Mouse (Mus musculus) thymus, postnatal 36 days (tissue): Measurements from ENCODE around the gene Espn.

Experiments
- DNase-seq, 2 experiments: peaks; one replicate each; pipeline ENCODE4 v3.0.0; 2022; ENCODE audit warnings: mixed read lengths in 2 of 2

The Espn gene

DNA sequence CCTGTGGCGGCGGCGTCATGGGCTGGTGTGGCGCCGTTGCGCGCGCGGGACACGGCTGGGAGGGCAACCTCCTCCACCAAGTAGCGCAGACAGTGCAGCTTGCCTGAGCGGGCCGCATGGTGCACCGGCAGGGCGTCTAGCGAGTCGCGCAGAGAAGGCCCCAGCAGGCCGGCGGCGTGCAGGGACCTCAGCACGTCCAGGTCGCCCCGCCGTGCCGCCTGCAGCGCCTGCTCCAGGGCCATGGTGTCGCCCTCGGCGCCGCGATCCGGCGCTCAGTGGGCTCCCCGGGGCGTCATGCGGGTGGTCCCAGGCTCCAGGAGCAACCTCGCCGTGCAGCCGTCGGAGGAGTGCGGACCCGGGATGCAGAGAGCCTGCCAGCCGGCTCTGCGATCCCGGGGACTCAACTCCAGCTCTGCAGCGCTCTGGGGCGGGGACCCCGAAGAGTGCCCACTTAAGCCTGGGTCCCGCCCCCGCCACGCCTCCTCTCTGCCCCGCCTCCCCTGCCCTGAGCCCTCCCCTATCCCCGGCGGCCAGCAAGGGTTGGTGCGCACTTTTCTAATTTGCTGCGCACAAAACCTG lies at the start of gene Espn:
TSS of gene Espn (minus strand) at position 406 of the 579 bp plus-strand sequence.
- peak; percentile 63 for DNase-seq

DNA sequence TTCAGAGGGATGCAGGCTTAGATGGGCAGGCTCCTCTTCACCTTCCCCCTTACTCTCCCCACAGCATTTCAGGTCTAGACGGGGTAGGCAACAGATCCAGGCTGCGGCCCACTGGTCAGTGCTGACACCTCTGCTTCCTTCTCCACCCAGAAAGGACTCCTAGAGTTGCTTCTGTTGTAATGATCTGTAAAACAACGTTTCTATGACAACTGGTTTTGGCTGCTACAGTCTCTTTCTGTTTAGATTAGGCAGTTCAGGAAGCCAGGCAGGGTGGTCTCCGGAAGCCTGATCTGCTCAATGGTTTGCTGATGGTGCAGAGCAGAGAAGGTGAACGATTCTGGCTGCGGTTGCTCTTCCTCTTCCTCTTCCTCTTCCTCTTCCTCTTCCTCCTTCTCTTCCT lies 49.3 kb upstream of the Espn start:
- peak in 1 of 2 experiments; percentile 33 for DNase-seq

DNA sequence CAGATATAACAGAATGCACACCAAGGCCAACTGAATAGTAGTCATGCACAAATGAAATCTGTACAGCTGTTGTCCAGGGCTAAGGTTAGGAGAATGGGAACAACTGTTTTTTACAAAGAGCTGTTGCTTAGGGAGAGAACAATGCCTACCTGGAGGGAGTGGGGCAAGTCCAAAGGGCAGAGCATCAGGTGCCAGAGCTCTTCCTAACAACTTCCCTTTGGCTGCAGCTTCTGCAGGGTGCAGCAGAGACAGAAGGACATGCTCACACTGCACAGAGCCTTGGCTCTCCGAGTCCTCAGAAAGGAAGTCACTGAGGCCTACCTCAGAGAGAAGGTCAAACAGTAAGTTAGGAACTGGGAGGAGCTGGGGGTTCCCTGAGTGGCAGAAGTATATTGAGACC lies 47.4 kb upstream of the Espn start:
- no peak for DNase-seq

GRCm38 (mm10) chr4:152197545-152197944 lies 45.4 kb upstream of the Espn start:
- no peak for DNase-seq

DNA sequence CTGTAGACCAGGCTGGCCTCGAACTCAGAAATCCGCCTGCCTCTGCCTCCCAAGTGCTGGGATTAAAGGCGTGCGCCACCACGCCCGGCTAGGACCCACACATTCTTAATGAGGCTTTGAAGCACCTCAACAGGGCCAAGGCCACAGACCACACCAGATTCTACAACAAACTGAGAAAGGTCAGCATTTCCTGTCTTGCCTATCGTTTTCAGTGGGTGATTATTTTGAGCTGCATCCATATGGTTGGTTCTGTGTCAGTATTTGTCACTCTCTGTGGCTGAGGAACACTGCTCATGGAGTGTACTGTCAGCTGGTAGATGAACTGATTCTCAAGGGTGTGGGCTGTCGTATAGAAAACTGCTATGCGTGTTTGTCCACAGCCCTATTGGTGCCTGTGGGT lies 44.1 kb upstream of the Espn start:
- no peak for DNase-seq

DNA sequence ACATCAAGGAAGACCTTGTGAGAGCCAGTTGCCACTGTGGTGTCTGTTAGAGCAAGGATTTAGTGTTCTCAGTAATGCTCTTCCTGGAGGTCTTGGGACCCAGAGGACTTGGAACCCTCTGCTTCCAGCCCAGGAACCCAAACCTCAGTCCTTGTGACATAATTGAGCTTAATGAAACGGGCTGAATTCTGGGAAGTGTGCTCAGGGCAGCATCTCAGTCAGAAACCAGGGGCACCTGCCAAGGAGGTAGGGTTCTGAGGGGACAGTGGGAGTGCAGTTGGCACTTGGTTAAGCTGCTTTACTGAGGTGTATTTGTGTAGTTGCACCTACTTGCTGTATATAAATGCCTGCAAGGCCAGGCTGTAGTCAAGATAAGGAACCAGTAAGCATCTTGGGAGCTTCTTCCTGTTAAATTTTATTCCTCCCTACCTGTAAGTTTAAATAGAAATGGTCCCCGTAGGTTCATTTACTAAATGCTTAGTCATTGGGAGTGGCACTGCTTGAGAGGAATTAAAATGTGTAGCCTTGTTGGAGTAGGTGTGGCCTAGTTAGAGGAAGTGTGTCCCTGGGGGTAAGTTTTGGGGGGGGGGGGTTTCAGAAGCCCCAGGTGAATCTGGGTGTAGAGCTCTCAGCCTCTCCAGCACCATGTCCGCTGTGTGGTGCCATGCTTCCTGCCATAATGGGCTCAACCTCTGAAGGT lies 42.5 kb upstream of the Espn start:
- DNase-seq = no peak

- DNase-seq = no peak
Measured at GRCm38 (mm10) chr4:152192569-152192968, 40.4 kb upstream of the Espn start.

GRCm38 (mm10) chr4:152190701-152191100 lies 38.5 kb upstream of the Espn start:
- no peak for DNase-seq

DNA sequence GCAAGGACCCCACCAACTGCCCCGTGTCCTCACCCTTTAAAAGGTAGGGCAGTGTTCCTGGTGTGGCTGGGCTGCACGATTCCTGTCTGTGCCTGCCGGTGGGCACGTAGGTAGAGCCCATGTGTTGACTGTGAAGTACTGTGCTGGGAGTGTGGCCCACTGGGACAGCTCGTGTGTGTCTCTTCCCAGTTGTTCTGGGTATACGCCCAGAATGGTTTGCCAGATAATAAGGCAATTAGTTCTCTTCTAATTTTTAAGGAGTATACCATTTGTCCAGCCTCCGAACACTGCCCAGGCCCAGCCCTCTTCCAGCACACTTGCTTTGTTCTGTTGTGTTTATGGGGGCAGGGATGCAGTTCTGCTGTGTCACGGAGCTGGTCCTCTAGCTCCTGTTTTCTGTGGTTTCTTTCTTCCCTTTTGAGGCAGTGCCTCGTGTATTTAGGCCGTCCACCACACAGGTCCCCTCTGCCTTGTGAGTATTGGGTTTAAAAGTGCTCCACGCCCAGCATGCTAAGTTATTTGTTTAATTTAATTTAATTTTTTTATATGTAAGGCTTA lies 38.0 kb upstream of the Espn start:
- no peak for DNase-seq

DNA sequence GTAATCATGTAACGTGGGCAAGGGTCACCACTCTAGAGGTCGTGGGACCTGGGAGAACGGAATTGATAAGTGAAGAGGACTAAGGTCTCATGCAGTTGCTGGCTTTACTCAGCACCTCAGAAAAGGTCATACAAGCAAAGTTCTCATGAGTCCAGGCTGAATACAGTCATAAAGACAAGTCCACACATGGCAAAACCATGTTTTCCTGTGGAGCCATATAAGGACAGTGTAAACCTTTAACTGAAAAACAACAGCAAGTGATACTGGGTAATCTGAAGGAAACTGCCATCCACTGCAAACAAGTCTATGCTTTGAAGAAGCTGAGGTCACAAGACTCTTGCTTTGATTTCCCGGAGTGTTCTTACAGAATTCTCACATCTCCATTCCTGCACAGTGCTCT lies 37.5 kb upstream of the Espn start:
- no peak for DNase-seq

GRCm38 (mm10) chr4:152189071-152189470 lies 36.9 kb upstream of the Espn start:
- DNase-seq = no peak

DNA sequence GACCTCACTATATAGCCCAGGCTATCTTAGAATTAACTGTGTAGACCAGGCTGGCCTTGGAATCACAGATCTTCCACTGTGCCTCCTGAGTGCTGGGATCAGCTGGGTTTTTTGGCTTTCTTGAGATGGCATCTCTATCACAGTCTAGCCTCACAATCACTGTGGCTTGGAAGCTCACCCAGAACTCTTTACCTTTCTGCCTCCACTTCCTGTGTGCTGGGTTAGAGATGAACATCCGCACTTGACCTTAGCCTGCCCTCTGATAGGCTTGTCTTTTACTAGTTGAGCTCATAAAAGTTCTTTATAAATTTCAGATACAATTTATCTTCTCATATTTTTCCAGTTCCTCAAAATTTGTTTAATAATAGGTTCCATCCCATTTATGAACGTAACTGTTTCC lies 36.5 kb upstream of the Espn start:
- no peak for DNase-seq

- DNase-seq = no peak
Measured at GRCm38 (mm10) chr4:152187142-152187541, 35.0 kb upstream of the Espn start.

- DNase-seq = no peak
Measured at GRCm38 (mm10) chr4:152186205-152187082, 34.3 kb upstream of the Espn start.

GRCm38 (mm10) chr4:152185510-152186204 lies 33.5 kb upstream of the Espn start:
- peak in 1 of 2 experiments; percentile 47 for DNase-seq

GRCm38 (mm10) chr4:152185137-152185509 lies 33.0 kb upstream of the Espn start:
- DNase-seq = no peak

GRCm38 (mm10) chr4:152184353-152185035 lies 32.3 kb upstream of the Espn start:
- DNase-seq = peak in 1 of 2 experiments; percentile 52

GRCm38 (mm10) chr4:152182205-152182604 lies 30.0 kb upstream of the Espn start:
- DNase-seq = no peak

DNA sequence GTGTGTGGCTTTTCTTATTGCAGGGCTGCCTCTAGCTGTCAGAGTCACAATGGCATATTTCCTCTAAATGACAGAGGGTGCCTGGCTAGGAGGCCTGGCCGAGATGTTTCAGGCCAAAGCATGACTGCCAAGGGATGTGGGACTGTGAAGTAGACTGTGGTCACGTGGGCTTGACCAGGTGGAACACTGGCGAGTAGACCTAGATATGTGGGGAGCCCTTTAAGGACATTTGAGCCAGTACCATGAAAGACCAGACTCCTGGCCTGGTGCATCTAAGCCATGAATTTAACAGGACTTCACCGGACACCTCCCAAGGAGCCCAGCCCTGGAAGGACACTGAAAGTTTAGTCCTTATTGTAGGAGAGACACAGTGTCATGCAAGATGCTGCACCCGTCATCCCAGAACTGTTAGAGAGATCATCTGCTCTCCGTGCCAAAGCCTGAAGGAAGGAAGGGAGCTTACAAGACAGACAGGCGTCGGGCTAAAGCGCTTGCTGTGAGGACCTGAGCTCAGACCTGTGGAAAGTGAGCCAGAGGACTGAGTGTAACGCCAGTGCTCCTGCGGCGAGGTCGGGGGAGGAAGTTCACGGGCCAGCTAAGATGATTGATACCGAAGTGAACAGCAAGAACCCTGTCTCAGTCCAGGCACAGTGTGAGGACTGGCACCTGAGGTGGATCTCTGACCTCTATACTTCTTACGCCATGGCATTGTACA lies 27.9 kb upstream of the Espn start:
- no peak for DNase-seq

- DNase-seq = peak; percentile 56 to 73
Measured at GRCm38 (mm10) chr4:152178916-152179705, 26.9 kb upstream of the Espn start.
